Mouse (Mus musculus) brain, adult 10 weeks (tissue): ENCODE measurements around the gene Mob3a. TPM values are rescaled to one million over a fixed set of nuclear protein-coding genes. Genes with fewer than 3 reads are reported as not detected.

Experiments
- polyA plus RNA-seq: library from polyadenylated mRNA; stranded (reverse); fragments of 350-450 nt; fragmentation: Illumina TruSeq; extraction: RNeasy Lipid Tissue Mini Kit (QIAGEN cat#74804); gene quantifications from one replicate; pipeline ENCODE4 v1.2.3, GENCODE M21; 2015; ENCODE audit warnings: low read depth, low replicate concordance

The Mob3a gene
- 11.8 TPM for polyA plus RNA-seq

GRCm38 (mm10) chr10:80701721-80702535, at the start of gene Mob3a, which contains the start of gene Izumo4:
Gene Mob3a, minus strand, starts transcription at chr10:80701977.
Gene Izumo4, plus strand, starts transcription at chr10:80702184.

GRCm38 (mm10) chr10:80742180-80742978, 40.6 kb upstream of the Mob3a start, which contains the start of gene Ap3d1:
Gene Ap3d1, minus strand, starts transcription at chr10:80742264.

GRCm38 (mm10) chr10:80677942-80678436, 23.8 kb downstream of the Mob3a start, which contains the start of gene Mknk2:
Gene Mknk2, minus strand, starts transcription at chr10:80678112.

GRCm38 (mm10) chr10:80656863-80657623, 44.7 kb downstream of the Mob3a start, which contains the start of gene Btbd2:
Gene Btbd2, minus strand, starts transcription at chr10:80657071.

Other genes with a start within 250 kb of the Mob3a start
- gene Onecut3, start 207.1 kb downstream of the Mob3a start, polyA plus RNA-seq: 0.09 TPM
- gene Atp8b3, start 162.9 kb downstream of the Mob3a start, polyA plus RNA-seq: 0.25 TPM
- 25.2 TPM for gene Rexo1, start 140.4 kb downstream of the Mob3a start, polyA plus RNA-seq
- 35.5 TPM for gene Klf16, start 124.7 kb downstream of the Mob3a start, polyA plus RNA-seq
- gene Abhd17a, start 111.6 kb downstream of the Mob3a start, polyA plus RNA-seq: 172 TPM
- 54.5 TPM for gene Scamp4, start 99.1 kb downstream of the Mob3a start, polyA plus RNA-seq
- gene Adat3, start 99.1 kb downstream of the Mob3a start, polyA plus RNA-seq: 2.1 TPM
- gene Gm49322, start 96.0 kb downstream of the Mob3a start, polyA plus RNA-seq: 2.0 TPM
- 157 TPM for gene Csnk1g2, start 79.1 kb downstream of the Mob3a start, polyA plus RNA-seq
- 74.2 TPM for gene Btbd2, start 44.9 kb downstream of the Mob3a start, polyA plus RNA-seq
- gene Mknk2, start 23.9 kb downstream of the Mob3a start, polyA plus RNA-seq: 23.8 TPM
- gene Izumo4, start 207 bp upstream of the Mob3a start, polyA plus RNA-seq: 54.2 TPM
- 89.5 TPM for gene Ap3d1, start 40.3 kb upstream of the Mob3a start, polyA plus RNA-seq
- gene Dot1l, start 53.2 kb upstream of the Mob3a start, polyA plus RNA-seq: 35.1 TPM
- 24.7 TPM for gene Sf3a2, start 96.2 kb upstream of the Mob3a start, polyA plus RNA-seq
- 59.4 TPM for gene Plekhj1, start 96.6 kb upstream of the Mob3a start, polyA plus RNA-seq
- gene Amh, start 103.3 kb upstream of the Mob3a start, polyA plus RNA-seq: 0.89 TPM
- gene Jsrp1, start 111.5 kb upstream of the Mob3a start, polyA plus RNA-seq: 4.0 TPM
- 912 TPM for gene Oaz1, start 124.7 kb upstream of the Mob3a start, polyA plus RNA-seq
- gene Lingo3, start 142.1 kb upstream of the Mob3a start, polyA plus RNA-seq: 20.1 TPM
- 197 TPM for gene Lsm7, start 153.2 kb upstream of the Mob3a start, polyA plus RNA-seq
- gene Sppl2b, start 153.3 kb upstream of the Mob3a start, polyA plus RNA-seq: 38.1 TPM
- gene Tmprss9, start 169.9 kb upstream of the Mob3a start, polyA plus RNA-seq: 0.33 TPM
- gene Timm13, start 199.0 kb upstream of the Mob3a start, polyA plus RNA-seq: 182 TPM
- gene Lmnb2, start 216.3 kb upstream of the Mob3a start, polyA plus RNA-seq: 15.5 TPM
- gene Gadd45b, start 228.1 kb upstream of the Mob3a start, polyA plus RNA-seq: 15.9 TPM